Mouse (Mus musculus): Measurements from ENCODE around the gene Prkd1. TPM values are rescaled to one million over a fixed set of nuclear protein-coding genes. Genes with fewer than 3 reads are reported as not detected.

Prkd1 gene
- total RNA-seq, 2 experiments from 2014 or later: 2.7 to 3.0 TPM

GRCm38 (mm10) chr12:50430129-50430703 lies 218.7 kb downstream of the Prkd1 start:
- DNase-seq: no peak

GRCm38 (mm10) chr12:50352404-50352803 lies 296.5 kb downstream of the Prkd1 start:
- DNase-seq: no peak

GRCm38 (mm10) chr12:50333182-50333581 lies 315.7 kb downstream of the Prkd1 start:
- DNase-seq: no peak

- no peak for DNase-seq
These were observed 334.3 kb downstream of the Prkd1 start for GRCm38 (mm10) chr12:50314634-50315033.

DNA sequence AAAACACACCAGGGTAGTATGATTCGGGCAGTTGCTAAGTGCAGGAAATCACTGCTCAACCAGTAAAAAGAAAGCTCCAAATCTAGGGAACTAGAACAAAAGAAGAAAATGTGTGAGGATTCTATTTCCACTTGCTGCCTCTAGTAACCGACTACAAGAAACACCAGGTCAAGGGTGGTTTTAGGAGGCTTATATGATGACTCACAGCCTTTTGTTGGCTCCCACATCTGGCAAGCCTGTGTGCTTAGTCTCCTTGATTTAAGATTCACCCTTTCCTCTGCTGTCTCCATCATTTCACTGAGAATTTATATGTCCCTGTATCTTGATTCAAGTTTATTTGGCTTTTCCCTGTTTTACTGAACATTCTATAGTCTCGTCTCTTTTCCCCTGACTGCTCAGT lies 339.6 kb downstream of the Prkd1 start:
- no peak for DNase-seq

DNA sequence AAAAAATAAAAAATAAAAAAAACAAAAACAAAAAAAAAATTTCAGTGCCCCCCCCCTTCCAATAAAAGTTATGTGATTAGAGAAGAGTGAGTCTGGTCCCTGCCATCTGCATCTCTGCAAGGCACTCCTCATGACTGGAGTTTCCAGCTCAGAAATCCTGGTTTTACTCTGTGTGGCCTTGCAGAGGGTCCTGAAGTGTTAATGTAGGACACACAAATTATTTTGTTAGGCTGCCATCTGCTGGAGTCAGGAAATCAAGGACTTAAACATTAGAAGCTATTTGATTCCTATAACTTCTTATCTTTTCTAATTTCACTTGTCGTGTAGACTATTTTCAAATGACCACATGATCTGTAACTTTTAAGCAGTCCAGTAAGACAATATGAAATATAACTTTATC lies 347.6 kb downstream of the Prkd1 start:
- no peak for DNase-seq

DNA sequence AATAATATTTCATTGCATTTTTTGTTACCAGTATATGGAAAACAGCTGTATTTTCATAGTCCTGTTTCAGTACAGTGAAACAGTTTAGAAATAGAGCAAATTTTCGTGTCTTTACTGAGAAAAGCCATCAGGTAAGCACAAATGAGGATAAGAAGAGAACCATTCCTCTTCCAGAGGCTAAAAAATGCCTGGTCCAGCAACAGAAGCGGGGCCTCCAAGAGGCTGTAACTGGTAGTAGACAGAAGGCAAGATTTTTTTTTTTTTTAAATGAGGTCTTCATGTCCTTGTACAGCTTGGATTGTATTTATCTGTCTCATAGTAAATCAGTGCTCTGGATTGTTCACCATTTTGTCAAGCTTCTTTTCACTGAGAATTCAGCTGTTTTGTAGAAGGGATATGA lies 352.8 kb downstream of the Prkd1 start:
- no peak for DNase-seq

- no peak for DNase-seq
These were observed 353.3 kb downstream of the Prkd1 start for GRCm38 (mm10) chr12:50295549-50295948.

DNA sequence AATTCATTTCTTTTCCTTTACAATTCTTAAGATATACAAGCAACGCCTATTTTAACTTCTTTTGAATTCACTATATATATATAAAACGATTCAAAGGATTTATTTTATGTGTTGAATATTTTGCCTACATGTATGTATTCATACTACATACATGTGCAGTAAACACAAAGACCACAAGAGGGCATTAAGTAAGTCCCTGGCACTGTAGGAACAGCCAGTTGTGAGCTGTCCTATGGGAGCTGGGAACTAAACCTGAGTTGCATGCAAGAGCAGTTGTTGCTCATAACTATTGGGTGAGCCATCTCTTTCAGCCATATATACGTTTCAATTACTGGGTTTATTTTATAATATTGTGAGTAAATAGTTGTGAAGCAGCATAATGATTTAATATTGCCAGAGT lies 356.1 kb downstream of the Prkd1 start:
- no peak for DNase-seq
